Mouse (Mus musculus) limb, embryonic 14.5 days (tissue): Measurements from ENCODE around the gene Ssu2. TPM values are rescaled to one million over a fixed set of nuclear protein-coding genes. Genes with fewer than 3 reads are reported as not detected.
A peak's percentile ranks its signal among the peaks of the same experiment; 100 is the strongest.

Experiments used
- ATAC-seq: fragments of 200-750 bp; cut with Nextera tagmentation; 2 replicates; pipeline ENCODE4 v1.8.0; 2017; ENCODE audit warnings: low read depth, moderate number of reproducible peaks, moderate TSS enrichment; ENCODE audit not compliant: low FRiP score
- DNase-seq: peaks from one replicate; pipeline ENCODE4 v3.0.0-alpha.2; 2015; ENCODE audit warnings: low spot score
- H3K27ac ChIP-seq: fragments of 300-500 bp; sonication (generic); replicated peaks from 2 replicates; pipeline ENCODE4 v1.5.1; 2014; ENCODE audit warnings: low read depth, mild to moderate bottlenecking, low read length, moderate library complexity, mixed read lengths
- H3K27me3 ChIP-seq: fragments of 300-500 bp; sonication (generic); 2 replicates; pipeline ENCODE4 v1.6.1; 2014; ENCODE audit warnings: low read length, mixed read lengths; ENCODE audit not compliant: control insufficient read depth, insufficient read depth
- H3K36me3 ChIP-seq: fragments of 300-500 bp; sonication (generic); 2 replicates; pipeline ENCODE4 v1.6.1; 2014; ENCODE audit warnings: mild to moderate bottlenecking, low read length, moderate library complexity, mixed read lengths; ENCODE audit not compliant: control insufficient read depth, insufficient read depth
- H3K4me1 ChIP-seq: fragments of 300-500 bp; sonication (generic); 2 replicates; pipeline ENCODE4 v1.6.1; 2014; ENCODE audit warnings: antibody characterized with exemption, low read length, mixed read lengths; ENCODE audit not compliant: control insufficient read depth, insufficient read depth
- H3K4me2 ChIP-seq: fragments of 300-500 bp; sonication (generic); replicated peaks from 2 replicates; pipeline ENCODE4 v1.6.1; 2014; ENCODE audit warnings: low read depth, mild to moderate bottlenecking, low read length, moderate library complexity; ENCODE audit not compliant: severe bottlenecking
- H3K4me3 ChIP-seq: fragments of 300-500 bp; sonication (generic); replicated peaks from 2 replicates; pipeline ENCODE4 v1.5.1; 2014; ENCODE audit warnings: low read length
- H3K9ac ChIP-seq: fragments of 300-500 bp; sonication (generic); 2 replicates; pipeline ENCODE4 v1.6.1; 2014; ENCODE audit warnings: mild to moderate bottlenecking, low read depth, low read length, moderate library complexity; ENCODE audit not compliant: severe bottlenecking
- H3K9me3 ChIP-seq: fragments of 300-500 bp; sonication (generic); 2 replicates; pipeline ENCODE4 v1.6.1; 2016; ENCODE audit warnings: low read length; ENCODE audit not compliant: control insufficient read depth
- POLR2A ChIP-seq: fragments of 200-500 bp; IDR thresholded peaks from 2 replicates; pipeline ENCODE4 v1.8.0; 2012; ENCODE audit warnings: inconsistent platforms, mild to moderate bottlenecking, moderate library complexity, borderline replicate concordance; ENCODE audit not compliant: insufficient read depth, insufficient read length; ENCODE audit errors: extremely low read depth
- WGBS: fragments of 180-500 bp; shearing (Covaris S2); extraction: QIAGEN DNeasy Blood & Tissue Kit; methylation state at CpG from one replicate; pipeline ENCODE4 v1.1.7; 2014; 5-methylcytosine and 5-hydroxymethylcytosine counted together
- polyA plus RNA-seq, 2 experiments: library from polyadenylated mRNA; depleted of rRNA in 1 of 2; stranded (reverse) in 1 of 2; unstranded in 1 of 2; fragments of >200 nt; fragmentation: Nextera tagmentation in 1 of 2; extraction: Ambion mirVana in 1 of 2; gene quantifications; 2 replicates each; pipeline versions ENCODE4 v1.2.1 to v1.2.3; 2012 to 2014

Gene Ssu2
- polyA plus RNA-seq, 2 experiments, result 2.7 to 3.0 TPM

- 92% methylated on average over 3 of the region's 3 CpGs for WGBS
Observed at GRCm38 (mm10) chr6:112325213-112325612, 62.6 kb downstream of the Ssu2 start.

GRCm38 (mm10) chr6:112322916-112323315 is 64.9 kb downstream of the Ssu2 start:
- WGBS, result 76% methylated on average over 5 of the region's 5 CpGs

More at GRCm38 (mm10) chr6:112325213-112325612, 62.6 kb downstream of the Ssu2 start:
- ATAC-seq, result no peak
- H3K9me3 ChIP-seq, result no peaks in the 10 kb centered on the region
- no peak overlapping the region for H3K4me2 ChIP-seq
- no peak overlapping the region for H3K9ac ChIP-seq
- DNase-seq, result no peak
- H3K27ac ChIP-seq, result no peak overlapping the region
- no peak overlapping the region for H3K4me3 ChIP-seq
- H3K36me3 ChIP-seq, result no peaks in the 10 kb centered on the region
- H3K4me1 ChIP-seq, result no peaks in the 10 kb centered on the region
- no peaks in the 10 kb centered on the region for H3K27me3 ChIP-seq
- no peak for TF ChIP-seq POLR2A

GRCm38 (mm10) chr6:112320679-112321078 is 67.1 kb downstream of the Ssu2 start:
- no peak for DNase-seq
- H3K27me3 ChIP-seq, result no peaks in the 10 kb centered on the region
- no peak overlapping the region for H3K27ac ChIP-seq
- WGBS, result 39% methylated on average over 5 of the region's 5 CpGs
- H3K4me3 ChIP-seq, result no peak overlapping the region
- no peak overlapping the region for H3K4me2 ChIP-seq
- no peak for TF ChIP-seq POLR2A
- H3K9me3 ChIP-seq, result no peaks in the 10 kb centered on the region
- H3K4me1 ChIP-seq, result no peaks in the 10 kb centered on the region
- peak; percentile 26; the same call in 1 of the 2 replicates for ATAC-seq
- 0 out of 2 replicates have a peak, but pooled peaks cover 2% of the 10 kb centered on the region for H3K36me3 ChIP-seq
- H3K9ac ChIP-seq, result no peak overlapping the region

More at GRCm38 (mm10) chr6:112322916-112323315, 64.9 kb downstream of the Ssu2 start:
- Histone ChIP-seq H3K27ac (no peak overlapping the region), H3K36me3 (no peaks in the 10 kb centered on the region), H3K4me1 (no peaks in the 10 kb centered on the region), H3K27me3 (no peaks in the 10 kb centered on the region), H3K9me3 (no peaks in the 10 kb centered on the region), H3K4me2 (no peak overlapping the region), H3K4me3 (no peak overlapping the region), H3K9ac (no peak overlapping the region)
- ATAC-seq (no peak), DNase-seq (no peak)
- no peak for TF ChIP-seq POLR2A

GRCm38 (mm10) chr6:112319449-112319848 is 68.4 kb downstream of the Ssu2 start:
- no peak for TF ChIP-seq POLR2A
- no peak overlapping the region for H3K4me2 ChIP-seq

GRCm38 (mm10) chr6:112311385-112311784 is 76.4 kb downstream of the Ssu2 start:
- Histone ChIP-seq H3K36me3 (0 out of 2 replicates have a peak, but pooled peaks cover 6% of the 10 kb centered on the region), H3K4me1 (peaks cover 12% of the 10 kb centered on the region), H3K9me3 (no peaks in the 10 kb centered on the region), H3K27me3 (no peaks in the 10 kb centered on the region), H3K27ac (0 out of 2 replicates have a peak overlapping the region, but pooled peaks have one; percentile 8), H3K4me3 (no peak overlapping the region), H3K4me2 (no peak overlapping the region), H3K9ac (no peak overlapping the region)
- ATAC-seq (peak; percentile 65; the same call in 1 of the 2 replicates), DNase-seq (peak; percentile 42)
- no peak for TF ChIP-seq POLR2A
- WGBS, result 5% methylated on average over 4 of the region's 4 CpGs

More at GRCm38 (mm10) chr6:112319449-112319848, 68.4 kb downstream of the Ssu2 start:
- peaks cover 2% of the 10 kb centered on the region for H3K4me1 ChIP-seq
- no peak overlapping the region for H3K4me3 ChIP-seq
- DNase-seq (no peak), ATAC-seq (no peak)
- H3K9me3 ChIP-seq, result no peaks in the 10 kb centered on the region
- no peaks in the 10 kb centered on the region for H3K27me3 ChIP-seq
- no peak overlapping the region for H3K9ac ChIP-seq
- WGBS, result 86% methylated on average over 4 of the region's 4 CpGs
- H3K36me3 ChIP-seq, result 0 out of 2 replicates have a peak, but pooled peaks cover 3% of the 10 kb centered on the region
- H3K27ac ChIP-seq, result no peak overlapping the region

GRCm38 (mm10) chr6:112309330-112309938 is 78.4 kb downstream of the Ssu2 start:
- H3K36me3 ChIP-seq, result 0 out of 2 replicates have a peak, but pooled peaks cover 3% of the 10 kb centered on the region
- peak; percentile 60; the same call in 1 of the 2 replicates for ATAC-seq
- DNase-seq, result no peak
- H3K4me3 ChIP-seq, result no peak overlapping the region
- TF ChIP-seq POLR2A, result no peak
- no peak overlapping the region for H3K9ac ChIP-seq
- H3K27me3 ChIP-seq, result no peaks in the 10 kb centered on the region
- H3K4me1 ChIP-seq, result peaks cover 18% of the 10 kb centered on the region
- H3K9me3 ChIP-seq, result no peaks in the 10 kb centered on the region
- 25% methylated on average over 6 of the region's 6 CpGs for WGBS
- H3K4me2 ChIP-seq, result no peak overlapping the region
- H3K27ac ChIP-seq, result no peak overlapping the region

Other genes with a start within 250 kb of the Ssu2 start
- 22.9 and 24.6 TPM in 2 replicates for gene Lmcd1, start 114.3 kb downstream of the Ssu2 start, polyA plus RNA-seq (2012; rRNA removed)
- 32.1 and 37.4 TPM in 2 replicates for gene Lmcd1, start 114.3 kb downstream of the Ssu2 start, polyA plus RNA-seq (2014; fragmentation: Nextera tagmentation; extraction: Ambion mirVana)
- 33.8 and 38.4 TPM in 2 replicates for gene Cav3, start 71.5 kb upstream of the Ssu2 start, polyA plus RNA-seq (2012; rRNA removed)
- 15.4 and 22.5 TPM in 2 replicates for gene Cav3, start 71.5 kb upstream of the Ssu2 start, polyA plus RNA-seq (2014; fragmentation: Nextera tagmentation; extraction: Ambion mirVana)
- gene Oxtr, start 101.9 kb upstream of the Ssu2 start, polyA plus RNA-seq (2012; rRNA removed), result 0.33 and 0.54 TPM in 2 replicates
- 0.36 and 0.61 TPM in 2 replicates for gene Oxtr, start 101.9 kb upstream of the Ssu2 start, polyA plus RNA-seq (2014; fragmentation: Nextera tagmentation; extraction: Ambion mirVana)